Mouse (Mus musculus) heart, postnatal 0 days (tissue): ENCODE measurements around the gene Fam83g. TPM values are rescaled to one million over a fixed set of nuclear protein-coding genes. Genes with fewer than 3 reads are reported as not detected.

Experiments used
- ATAC-seq: fragments of 200-750 bp; cut with Nextera tagmentation; 2 replicates; pipeline ENCODE4 v1.8.0; 2017; ENCODE audit warnings: low read depth, moderate number of reproducible peaks, moderate library complexity; ENCODE audit not compliant: insufficient read depth
- DNase-seq: peaks from one replicate; pipeline ENCODE4 v3.0.0-alpha.2; 2016; ENCODE audit warnings: low spot score
- H3K27ac ChIP-seq: fragments of 300-500 bp; sonication (generic); 2 replicates; pipeline ENCODE4 v1.5.1; 2014; ENCODE audit warnings: low read depth, mild to moderate bottlenecking
- H3K27me3 ChIP-seq: fragments of 300-500 bp; sonication (generic); 2 replicates; pipeline ENCODE4 v1.6.1; 2014; ENCODE audit warnings: low read length, mixed read lengths; ENCODE audit not compliant: control insufficient read depth, insufficient read depth
- H3K36me3 ChIP-seq: fragments of 300-500 bp; sonication (generic); replicated peaks from 2 replicates; pipeline ENCODE4 v1.6.1; 2014; ENCODE audit warnings: low read length, mixed read lengths; ENCODE audit not compliant: control insufficient read depth, insufficient read depth
- H3K4me1 ChIP-seq: fragments of 300-500 bp; sonication (generic); 2 replicates; pipeline ENCODE4 v1.6.1; 2014; ENCODE audit warnings: antibody characterized with exemption; ENCODE audit not compliant: control insufficient read depth, insufficient read depth
- H3K4me2 ChIP-seq: fragments of 300-500 bp; sonication (generic); 2 replicates; pipeline ENCODE4 v1.6.1; 2014; ENCODE audit warnings: low read depth, mild to moderate bottlenecking, low read length, moderate library complexity
- H3K4me3 ChIP-seq: fragments of 300-500 bp; sonication (generic); 2 replicates; pipeline ENCODE4 v1.5.1; 2014; ENCODE audit warnings: low read depth, low read length
- H3K9ac ChIP-seq: fragments of 300-500 bp; sonication (generic); replicated peaks from 2 replicates; pipeline ENCODE4 v1.6.1; 2014; ENCODE audit warnings: low read depth, low read length, mixed read lengths
- H3K9me3 ChIP-seq: fragments of 300-500 bp; sonication (generic); replicated peaks from 2 replicates; pipeline ENCODE4 v1.6.1; 2016; ENCODE audit warnings: low read length; ENCODE audit not compliant: control insufficient read depth
- CTCF ChIP-seq: IDR thresholded peaks from 2 replicates; pipeline ENCODE4 v1.5.1; 2016; ENCODE audit warnings: antibody characterized with exemption, control low read depth, low read depth
- EP300 ChIP-seq: IDR thresholded peaks from 2 replicates; pipeline ENCODE4 v1.6.1; 2016; ENCODE audit warnings: antibody characterized with exemption, low read depth
- WGBS: fragments of 180-500 bp; shearing (Covaris S2); extraction: QIAGEN DNeasy Blood & Tissue Kit; methylation state at CpG from one replicate; pipeline ENCODE4 v1.1.7; 2014; 5-methylcytosine and 5-hydroxymethylcytosine counted together
- polyA plus RNA-seq: library from polyadenylated mRNA; unstranded; fragments of >200 nt; fragmentation: Nextera tagmentation; extraction: Ambion mirVana; gene quantifications from 2 replicates; pipeline ENCODE4 v1.2.1, GENCODE M21; 2015
- total RNA-seq: library from RNA; depleted of rRNA; stranded (reverse); fragments of >200 nt; gene quantifications from 2 replicates; pipeline ENCODE4 v1.2.3, GENCODE M21; 2014; ENCODE audit warnings: low replicate concordance

Fam83g gene
- total and polyA plus RNA-seq, 2 experiments from 2014 or later = 0.15 to 2.6 TPM

GRCm38 (mm10) chr11:61676216-61676854 lies 7.6 kb upstream of the Fam83g start:
- H3K27me3 ChIP-seq = 0 out of 2 replicates have a peak, but pooled peaks cover 12% of the 10 kb centered on the region
- 84% methylated on average over 7 of the region's 7 CpGs for WGBS
- TF ChIP-seq EP300 (no peak), CTCF (no peak)

GRCm38 (mm10) chr11:61677709-61678108 lies 6.2 kb upstream of the Fam83g start:
- no peak for ATAC-seq
- H3K4me1 ChIP-seq = no peaks in the 10 kb centered on the region
- no peak for DNase-seq
- no peaks in the 10 kb centered on the region for H3K9me3 ChIP-seq
- 0 out of 2 replicates have a peak, but pooled peaks cover 12% of the 10 kb centered on the region for H3K27me3 ChIP-seq
- H3K4me2 ChIP-seq = no peak overlapping the region
- H3K4me3 ChIP-seq = no peak overlapping the region
- TF ChIP-seq EP300 (no peak), CTCF (no peak)
- no peaks in the 10 kb centered on the region for H3K36me3 ChIP-seq
- no peak overlapping the region for H3K27ac ChIP-seq
- H3K9ac ChIP-seq = no peak overlapping the region
- WGBS = 77% methylated on average over 4 of the region's 4 CpGs

More at GRCm38 (mm10) chr11:61676216-61676854, 7.6 kb upstream of the Fam83g start:
- no peak for DNase-seq
- no peak for ATAC-seq
- H3K27ac ChIP-seq = no peak overlapping the region
- no peaks in the 10 kb centered on the region for H3K9me3 ChIP-seq
- no peak overlapping the region for H3K9ac ChIP-seq
- no peaks in the 10 kb centered on the region for H3K36me3 ChIP-seq
- H3K4me1 ChIP-seq = no peaks in the 10 kb centered on the region
- no peak overlapping the region for H3K4me2 ChIP-seq
- H3K4me3 ChIP-seq = no peak overlapping the region

GRCm38 (mm10) chr11:61679091-61679866 lies 4.6 kb upstream of the Fam83g start:
- Histone ChIP-seq H3K9ac (no peak overlapping the region), H3K4me2 (no peak overlapping the region), H3K9me3 (no peaks in the 10 kb centered on the region), H3K27me3 (peaks cover 19% of the 10 kb centered on the region), H3K4me3 (no peak overlapping the region), H3K27ac (no peak overlapping the region), H3K4me1 (peaks cover 11% of the 10 kb centered on the region), H3K36me3 (no peaks in the 10 kb centered on the region)
- TF ChIP-seq CTCF = no peak
- no peak for TF ChIP-seq EP300
- no peak for ATAC-seq
- no peak for DNase-seq
- 69% methylated on average over 4 of the region's 4 CpGs for WGBS

- no peak for TF ChIP-seq CTCF
- DNase-seq = no peak
- Histone ChIP-seq H3K9me3 (no peaks in the 10 kb centered on the region), H3K4me2 (no peak overlapping the region; the same call in 1 of the 2 replicates), H3K4me1 (peaks cover 21% of the 10 kb centered on the region), H3K27ac (no peak overlapping the region), H3K36me3 (no peaks in the 10 kb centered on the region), H3K9ac (no peak overlapping the region), H3K4me3 (no peak overlapping the region), H3K27me3 (peaks cover 23% of the 10 kb centered on the region)
- WGBS = 53% methylated on average over 8 of the region's 8 CpGs
- ATAC-seq = no peak
Measured at GRCm38 (mm10) chr11:61685119-61685725, 1.3 kb downstream of the Fam83g start.

- H3K4me1 ChIP-seq = peaks cover 21% of the 10 kb centered on the region
- no peak overlapping the region for H3K4me2 ChIP-seq
- H3K27me3 ChIP-seq = peaks cover 23% of the 10 kb centered on the region
- no peak for DNase-seq
- no peak overlapping the region for H3K27ac ChIP-seq
- 35% methylated on average over 2 of the region's 2 CpGs for WGBS
- no peaks in the 10 kb centered on the region for H3K9me3 ChIP-seq
- H3K4me3 ChIP-seq = no peak overlapping the region
- TF ChIP-seq CTCF = no peak
- no peak for TF ChIP-seq EP300
- no peak overlapping the region for H3K9ac ChIP-seq
- ATAC-seq = no peak
- no peaks in the 10 kb centered on the region for H3K36me3 ChIP-seq
Measured at GRCm38 (mm10) chr11:61686141-61686540, 2.2 kb downstream of the Fam83g start.
